Mouse (Mus musculus) embryo, embryonic 10.5 days (tissue): Measurements from ENCODE around the gene Myocos.
A peak's percentile ranks its signal among the peaks of the same experiment; 100 is the strongest.
"Not testable (repeated sequence)": the region's sequence is repeated elsewhere in the genome, so short reads cannot be mapped to it uniquely, and the experiment has no call there.

ENCODE experiments used
- DNase-seq: peaks from one replicate; pipeline ENCODE4 v3.0.0-alpha.2; 2015; ENCODE audit warnings: low spot score

The Myocos gene

GRCm38 (mm10) chr1:162658119-162658518 is at the start of gene Myocos:
Gene Myocos, minus strand, starts transcription at chr1:162658219.
- no peak for DNase-seq

- DNase-seq: no peak
Measured at GRCm38 (mm10) chr1:162700389-162701066, 42.5 kb upstream of the Myocos start.

GRCm38 (mm10) chr1:162697866-162698265 is 39.8 kb upstream of the Myocos start:
- no peak for DNase-seq

- DNase-seq: no peak
Measured at GRCm38 (mm10) chr1:162693721-162694120, 35.7 kb upstream of the Myocos start.

GRCm38 (mm10) chr1:162665486-162666174 is 7.6 kb upstream of the Myocos start:
- DNase-seq: peak; percentile 75

GRCm38 (mm10) chr1:162664826-162665475 is 6.9 kb upstream of the Myocos start:
- peak; percentile 91 for DNase-seq

GRCm38 (mm10) chr1:162660276-162660860 is 2.3 kb upstream of the Myocos start:
- DNase-seq: no peak

GRCm38 (mm10) chr1:162648416-162648815 is 9.6 kb downstream of the Myocos start:
- DNase-seq: no peak

GRCm38 (mm10) chr1:162646083-162646686 is 11.8 kb downstream of the Myocos start:
- DNase-seq: no peak

GRCm38 (mm10) chr1:162643752-162644151 is 14.3 kb downstream of the Myocos start:
- DNase-seq: no peak

- DNase-seq: no peak
Measured at GRCm38 (mm10) chr1:162642591-162642990, 15.4 kb downstream of the Myocos start.

- DNase-seq: no peak
Measured at GRCm38 (mm10) chr1:162639861-162640260, 18.2 kb downstream of the Myocos start.

- DNase-seq: no peak
Measured at GRCm38 (mm10) chr1:162639051-162639750, 18.8 kb downstream of the Myocos start, which contains the start of gene Myoc. Gene Myoc, plus strand, starts transcription at chr1:162639155.

- DNase-seq: no peak
Measured at GRCm38 (mm10) chr1:162638535-162638934, 19.5 kb downstream of the Myocos start.

GRCm38 (mm10) chr1:162636516-162636915 is 21.5 kb downstream of the Myocos start:
- DNase-seq: no peak

- DNase-seq: not testable (repeated sequence)
Measured at GRCm38 (mm10) chr1:162635291-162635931, 22.6 kb downstream of the Myocos start.

- DNase-seq: not testable (repeated sequence)
Measured at GRCm38 (mm10) chr1:162628326-162628725, 29.7 kb downstream of the Myocos start.

- not testable (repeated sequence) for DNase-seq
Measured at GRCm38 (mm10) chr1:162627821-162628220, 30.2 kb downstream of the Myocos start.

GRCm38 (mm10) chr1:162625229-162625628 is 32.8 kb downstream of the Myocos start:
- DNase-seq: no peak

- no peak for DNase-seq
Measured at GRCm38 (mm10) chr1:162623895-162624294, 34.1 kb downstream of the Myocos start.

- DNase-seq: no peak
Measured at GRCm38 (mm10) chr1:162620487-162620886, 37.5 kb downstream of the Myocos start.
